ENCODE assay signal across 28 mouse cellular contexts in the genomic region with DNA sequence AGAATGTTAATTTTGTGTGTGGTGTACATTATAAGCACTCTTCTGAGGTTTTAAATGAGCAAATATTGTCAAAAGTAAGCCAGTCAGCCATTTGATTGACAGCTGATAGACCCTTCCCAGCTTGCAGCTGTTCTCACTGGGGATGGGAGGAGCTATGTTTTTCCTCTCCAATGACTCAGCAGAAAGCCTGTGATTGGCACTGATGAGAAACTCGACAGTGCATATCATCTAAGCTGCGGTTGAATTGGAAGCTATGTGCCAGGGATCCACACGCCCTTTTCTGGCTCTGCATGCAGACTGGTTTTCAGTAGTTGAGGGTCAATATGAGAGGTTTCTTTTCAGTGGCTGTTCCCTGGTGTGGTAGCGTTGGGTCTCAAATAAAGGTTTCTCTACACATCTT. TPM values are rescaled to one million over a fixed set of nuclear protein-coding genes. Genes with fewer than 3 reads are reported as not detected.
A peak's percentile ranks its signal among the peaks of the same experiment; 100 is the strongest.
DNase-seq lines count a peak whose midpoint lies in the region; ATAC-seq and TF ChIP-seq lines count a peak whose summit lies in the region.
"Had no signal": no experiment of that assay in that cellular context is flagged by ENCODE, and none has a peak within 500 bp of the region (broad histone marks: within the 10 kb centered on the region; RNA-seq: fewer than 3 reads in every experiment).

No protein-coding gene starts in this region.

- H3K4me2 ChIP-seq in stomach, postnatal 0 days (replicated peaks; ENCODE audit: low read depth), result no peak overlapping the region
- H3K4me2 ChIP-seq in liver, embryonic 11.5 days, result no peak overlapping the region
- H3K4me2 ChIP-seq: forebrain, embryonic 13.5 days; hindbrain, embryonic 13.5 days; liver, embryonic 12.5 days; lung, embryonic 14.5 days; midbrain, embryonic 13.5 days; stomach, embryonic 15.5 days had no signal

- TF ChIP-seq CTCF in MEL (IDR thresholded peaks at IDR 0.05 in 2 of 3, conservative IDR thresholded peaks at IDR 0.05 in 1 of 3; ENCODE audit: control insufficient read depth in 1 of 3, insufficient read depth in 1 of 3, low read depth in 2 of 3, low read length in 3 of 3, poor library complexity in 1 of 3, severe bottlenecking in 1 of 3), result no peak
- TF ChIP-seq CTCF in brain, embryonic 14.5 days (IDR thresholded peaks at IDR 0.05; ENCODE audit: borderline replicate concordance, extremely low read depth, insufficient read depth, insufficient read length), result no peak
- no peak for TF ChIP-seq CTCF in stomach, postnatal 0 days (IDR thresholded peaks at IDR 0.05; ENCODE audit: low read depth)

- H3K9ac ChIP-seq in MEL (ENCODE audit: control insufficient read depth, low read depth, low read length, poor library complexity, severe bottlenecking), result no peak overlapping the region
- no peak overlapping the region for H3K9ac ChIP-seq in stomach, postnatal 0 days (ENCODE audit: low read length)
- no peak overlapping the region for H3K9ac ChIP-seq in liver, embryonic 11.5 days (ENCODE audit: low read depth, low read length)
- H3K9ac ChIP-seq: forebrain, embryonic 13.5 days; hindbrain, embryonic 13.5 days; liver, embryonic 12.5 days; lung, embryonic 14.5 days; midbrain, embryonic 13.5 days; stomach, embryonic 15.5 days had no signal

- H3K79me2 ChIP-seq in MEL (ENCODE audit: control insufficient read depth, insufficient read depth, low read length, poor library complexity), result no peaks in the 10 kb centered on the region

- no peak overlapping the region for H3K4me3 ChIP-seq in MEL (ENCODE audit: control insufficient read depth in 1 of 2, insufficient read depth in 1 of 2, low read depth in 2 of 2, low read length in 2 of 2)
- no peak overlapping the region for H3K4me3 ChIP-seq in stomach, postnatal 0 days (ENCODE audit: low read depth, low read length)
- H3K4me3 ChIP-seq in liver, embryonic 11.5 days (ENCODE audit: low read depth, low read length), result no peak overlapping the region
- H3K4me3 ChIP-seq: forebrain, embryonic 13.5 days; hindbrain, embryonic 13.5 days; left cerebral cortex, adult 2 months; limb, embryonic 10.5 days; liver, embryonic 12.5 days; midbrain, embryonic 13.5 days; stomach, embryonic 15.5 days had no signal

- TF ChIP-seq POLR2A in MEL (IDR thresholded peaks at IDR 0.05; ENCODE audit: control insufficient read depth in 1 of 2, insufficient read depth in 1 of 2, low read depth in 1 of 2, low read length in 2 of 2, poor library complexity in 1 of 2), result no peak
- no peak for TF ChIP-seq POLR2A in brain, embryonic 14.5 days (IDR thresholded peaks at IDR 0.05; ENCODE audit: borderline replicate concordance, extremely low read depth, insufficient read depth, insufficient read length, poor library complexity, severe bottlenecking)

- no peaks in the 10 kb centered on the region for H3K4me1 ChIP-seq in MEL (ENCODE audit: control insufficient read depth in 1 of 2, insufficient read depth in 2 of 2, low read length in 2 of 2)
- no peaks in the 10 kb centered on the region for H3K4me1 ChIP-seq in stomach, postnatal 0 days (replicated peaks; ENCODE audit: control insufficient read depth, insufficient read depth)
- no peaks in the 10 kb centered on the region for H3K4me1 ChIP-seq in liver, embryonic 11.5 days (replicated peaks; ENCODE audit: control insufficient read depth, insufficient read depth, low read length)
- H3K4me1 ChIP-seq: forebrain, embryonic 13.5 days; limb, embryonic 10.5 days; liver, embryonic 12.5 days; stomach, embryonic 15.5 days had no signal

- no peaks in the 10 kb centered on the region for H3K27me3 ChIP-seq in MEL (ENCODE audit: control insufficient read depth in 1 of 2, insufficient read depth in 2 of 2, low read length in 2 of 2)
- H3K27me3 ChIP-seq in stomach, postnatal 0 days (ENCODE audit: control insufficient read depth, insufficient read depth, low read length), result no peaks in the 10 kb centered on the region
- no peaks in the 10 kb centered on the region for H3K27me3 ChIP-seq in liver, embryonic 11.5 days (replicated peaks; ENCODE audit: control insufficient read depth, insufficient read depth, low read length)
- H3K27me3 ChIP-seq: forebrain, embryonic 13.5 days; hindbrain, embryonic 13.5 days; liver, embryonic 12.5 days; midbrain, embryonic 13.5 days; stomach, embryonic 15.5 days had no signal

- no peak for TF ChIP-seq RAD21 in MEL (IDR thresholded peaks at IDR 0.05; ENCODE audit: low read depth, low read length)

- TF ChIP-seq EP300 in MEL (IDR thresholded peaks at IDR 0.05; ENCODE audit: low read depth in 1 of 2, low read length in 2 of 2), result no peak
- no peak for TF ChIP-seq EP300 in stomach, postnatal 0 days (optimal IDR thresholded peaks at IDR 0.05)

- WGBS in stomach, postnatal 0 days, result 49% methylated on average over 4 of the region's 4 CpGs
- 51% methylated on average over 4 of the region's 4 CpGs for WGBS in liver, embryonic 11.5 days

- H3K27ac ChIP-seq in MEL (ENCODE audit: control insufficient read depth, low read depth, low read length), result no peak overlapping the region
- H3K27ac ChIP-seq in stomach, postnatal 0 days (replicated peaks), result peak overlapping the region; percentile 58
- H3K27ac ChIP-seq in liver, embryonic 11.5 days (ENCODE audit: low read depth, low read length), result no peak overlapping the region
- H3K27ac ChIP-seq: forebrain, embryonic 13.5 days; hindbrain, embryonic 13.5 days; kidney, postnatal 0 days; limb, embryonic 10.5 days; liver, embryonic 12.5 days; midbrain, embryonic 13.5 days; stomach, embryonic 15.5 days had no signal

- H3K9me3 ChIP-seq in MEL (replicated peaks; ENCODE audit: insufficient read depth, low read length), result no peaks in the 10 kb centered on the region
- no peaks in the 10 kb centered on the region for H3K9me3 ChIP-seq in stomach, postnatal 0 days (ENCODE audit: control insufficient read depth, low read length)
- no peaks in the 10 kb centered on the region for H3K9me3 ChIP-seq in liver, embryonic 11.5 days (ENCODE audit: control insufficient read depth, low read length)
- H3K9me3 ChIP-seq: forebrain, embryonic 13.5 days; hindbrain, embryonic 13.5 days; limb, embryonic 10.5 days; liver, embryonic 12.5 days; midbrain, embryonic 13.5 days; stomach, embryonic 15.5 days had no signal

- no peak for ATAC-seq in stomach, postnatal 0 days (ENCODE audit: low FRiP score, low TSS enrichment)
- ATAC-seq in granulocyte monocyte progenitor cell, adult 5-6 weeks (replicated peaks; ENCODE audit: poor library complexity, severe bottlenecking), result no peak
- no peak for ATAC-seq in liver, embryonic 11.5 days (replicated peaks; ENCODE audit: low FRiP score)
- ATAC-seq: forebrain, embryonic 13.5 days; intestine, postnatal 0 days; liver, embryonic 12.5 days; midbrain, embryonic 13.5 days had no signal

- DNase-seq in retina, postnatal 1 day, result peak; percentile 42
- no peak for DNase-seq in retina, embryonic 14.5 days (ENCODE audit: low spot score)
- peak; percentile 25 for DNase-seq in MEL (ENCODE audit: low read depth, low spot score)
- DNase-seq in brain, embryonic 14.5 days (ENCODE audit: low read depth), result peak; percentile 37
- no peak for DNase-seq in stomach, postnatal 0 days (ENCODE audit: low spot score)
- DNase-seq in liver, embryonic 11.5 days (ENCODE audit: low spot score), result no peak
- DNase-seq in urinary bladder, postnatal 25 days (ENCODE audit: low spot score), result no peak
- DNase-seq: adrenal gland, postnatal 14 days; cerebellum, adult 8-10 months; lung, embryonic 14.5 days; right cerebral cortex, adult 18-20 months; spleen, adult 18-20 months had no signal

- H3K36me3 ChIP-seq in MEL (ENCODE audit: control insufficient read depth in 1 of 2, insufficient read depth in 2 of 2, low read length in 2 of 2), result no peaks in the 10 kb centered on the region
- no peaks in the 10 kb centered on the region for H3K36me3 ChIP-seq in stomach, postnatal 0 days (ENCODE audit: control insufficient read depth, insufficient read depth, low read length)
- no peaks in the 10 kb centered on the region for H3K36me3 ChIP-seq in liver, embryonic 11.5 days (ENCODE audit: control insufficient read depth, insufficient read depth, low read length)
- H3K36me3 ChIP-seq: hindbrain, embryonic 13.5 days; limb, embryonic 10.5 days; liver, embryonic 12.5 days; midbrain, embryonic 13.5 days; stomach, embryonic 15.5 days had no signal

RNA-seq across cellular contexts. Expression of gene Serpina12, which starts 20.3 kb away (rescaled TPM):
- total RNA-seq in MEL (2012; rRNA removed), result 0.04 TPM in 1 of 2 replicates, not detected in the other
- polyA plus RNA-seq in MEL (2012; ENCODE audit: insufficient read depth in 1 of 2, insufficient read length in 2 of 2, low read depth in 1 of 2, low replicate concordance in 2 of 2, missing spikeins in 1 of 2), result not detected
- not detected in 2 replicates for polyA plus RNA-seq in brain, embryonic 14.5 days (2012; rRNA removed)
- polyA plus RNA-seq in stomach, postnatal 0 days (2015; fragmentation: Nextera tagmentation; extraction: Ambion mirVana), result 2.5 TPM in 2 replicates
- total RNA-seq in granulocyte monocyte progenitor cell, adult 5-6 weeks (2014; fragmentation: Nextera tagmentation), result not detected in 2 replicates
- 0.13 TPM in 1 of 2 replicates, not detected in the other for total RNA-seq in granulocyte monocyte progenitor cell, adult 5-6 weeks (2017)
- not detected in 2 replicates for polyA plus RNA-seq in liver, embryonic 11.5 days (2014; fragmentation: Nextera tagmentation; extraction: Ambion mirVana)
- total RNA-seq: left cerebral cortex, adult 2 months; neutrophil, adult 5-6 weeks had no signal
- polyA plus RNA-seq: embryonic facial prominence, embryonic 14.5 days; forebrain, embryonic 13.5 days; heart, embryonic 16.5 days; hindbrain, embryonic 13.5 days; intestine, postnatal 0 days; kidney, postnatal 0 days; limb, embryonic 10.5 days; liver, embryonic 12.5 days; lung, embryonic 14.5 days; midbrain, embryonic 13.5 days; stomach, embryonic 15.5 days had no signal

RNA-seq across cellular contexts. Expression of gene Serpina5, which starts 36.4 kb away (rescaled TPM):
- total RNA-seq in MEL (2012; rRNA removed), result not detected in 2 replicates
- not detected for polyA plus RNA-seq in MEL (2012; ENCODE audit: insufficient read depth in 1 of 2, insufficient read length in 2 of 2, low read depth in 1 of 2, low replicate concordance in 2 of 2, missing spikeins in 1 of 2)
- not detected in 2 replicates for polyA plus RNA-seq in brain, embryonic 14.5 days (2012; rRNA removed)
- polyA plus RNA-seq in stomach, postnatal 0 days (2015; fragmentation: Nextera tagmentation; extraction: Ambion mirVana), result 0.07 and 0.10 TPM in 2 replicates
- total RNA-seq in granulocyte monocyte progenitor cell, adult 5-6 weeks (2014; fragmentation: Nextera tagmentation), result not detected in 2 replicates
- total RNA-seq in granulocyte monocyte progenitor cell, adult 5-6 weeks (2017), result not detected in 2 replicates
- polyA plus RNA-seq in liver, embryonic 11.5 days (2014; fragmentation: Nextera tagmentation; extraction: Ambion mirVana), result not detected in 2 replicates
- total RNA-seq: common myeloid progenitor, adult 5-6 weeks; heart, adult 18-20 months; left cerebral cortex, adult 2 months; neutrophil, adult 5-6 weeks had no signal
- polyA plus RNA-seq: embryonic facial prominence, embryonic 14.5 days; forebrain, embryonic 13.5 days; heart, embryonic 16.5 days; hindbrain, embryonic 13.5 days; kidney, postnatal 0 days; limb, embryonic 10.5 days; liver, embryonic 12.5 days; lung, embryonic 14.5 days; midbrain, embryonic 13.5 days; thymus, postnatal 0 days had no signal

RNA-seq across cellular contexts. Expression of gene Serpina3a, which starts 48.0 kb away (rescaled TPM):
- total RNA-seq in MEL (2012; rRNA removed), result not detected in 2 replicates
- polyA plus RNA-seq in MEL (2012; ENCODE audit: insufficient read depth in 1 of 2, insufficient read length in 2 of 2, low read depth in 1 of 2, low replicate concordance in 2 of 2, missing spikeins in 1 of 2), result not detected
- polyA plus RNA-seq in brain, embryonic 14.5 days (2012; rRNA removed), result not detected in 2 replicates
- polyA plus RNA-seq in stomach, postnatal 0 days (2015; fragmentation: Nextera tagmentation; extraction: Ambion mirVana), result not detected in 2 replicates
- total RNA-seq in granulocyte monocyte progenitor cell, adult 5-6 weeks (2014; fragmentation: Nextera tagmentation), result not detected in 2 replicates
- not detected in 2 replicates for total RNA-seq in granulocyte monocyte progenitor cell, adult 5-6 weeks (2017)
- not detected in 2 replicates for polyA plus RNA-seq in liver, embryonic 11.5 days (2014; fragmentation: Nextera tagmentation; extraction: Ambion mirVana)
- total RNA-seq: adrenal gland, postnatal 14 days; common myeloid progenitor, adult 5-6 weeks; heart, adult 18-20 months; left cerebral cortex, adult 2 months; neutrophil, adult 5-6 weeks had no signal
- polyA plus RNA-seq: embryonic facial prominence, embryonic 14.5 days; forebrain, embryonic 13.5 days; heart, embryonic 16.5 days; hindbrain, embryonic 13.5 days; kidney, postnatal 0 days; limb, embryonic 10.5 days; liver, embryonic 12.5 days; lung, embryonic 14.5 days; midbrain, embryonic 13.5 days; stomach, embryonic 15.5 days; thymus, postnatal 0 days had no signal

RNA-seq across cellular contexts. Expression of gene Serpina9, which starts 51.0 kb away (rescaled TPM):
- total RNA-seq in MEL (2012; rRNA removed), result not detected in 2 replicates
- under 1 TPM in 1 of 2 experiments, not detected in 1; 0.06 TPM for polyA plus RNA-seq in MEL (2012; ENCODE audit: insufficient read depth in 1 of 2, insufficient read length in 2 of 2, low read depth in 1 of 2, low replicate concordance in 2 of 2, missing spikeins in 1 of 2)
- polyA plus RNA-seq in brain, embryonic 14.5 days (2012; rRNA removed), result 0.04 TPM in 1 of 2 replicates, not detected in the other
- polyA plus RNA-seq in stomach, postnatal 0 days (2015; fragmentation: Nextera tagmentation; extraction: Ambion mirVana), result 14.9 and 15.4 TPM in 2 replicates
- not detected in 2 replicates for total RNA-seq in granulocyte monocyte progenitor cell, adult 5-6 weeks (2014; fragmentation: Nextera tagmentation)
- not detected in 2 replicates for total RNA-seq in granulocyte monocyte progenitor cell, adult 5-6 weeks (2017)
- polyA plus RNA-seq in liver, embryonic 11.5 days (2014; fragmentation: Nextera tagmentation; extraction: Ambion mirVana), result not detected in 2 replicates
- total RNA-seq: common myeloid progenitor, adult 5-6 weeks; neutrophil, adult 5-6 weeks had no signal
- polyA plus RNA-seq: forebrain, embryonic 13.5 days; hindbrain, embryonic 13.5 days; intestine, postnatal 0 days; kidney, postnatal 0 days; limb, embryonic 10.5 days; liver, embryonic 12.5 days; lung, embryonic 14.5 days; midbrain, embryonic 13.5 days; stomach, embryonic 15.5 days had no signal

Comparison
In these comparisons a context has a peak if more than half of its experiments do, and no peak if none do; other contexts are left out.
1. DNase-seq: peak in retina, postnatal 1 day (single experiment), MEL (single experiment) and brain, embryonic 14.5 days (single experiment); none in retina, embryonic 14.5 days (single experiment), stomach, postnatal 0 days (single experiment), liver, embryonic 11.5 days (single experiment) and urinary bladder, postnatal 25 days (single experiment).